Mouse (Mus musculus): ENCODE results near the gene Rufy4.

DNA sequence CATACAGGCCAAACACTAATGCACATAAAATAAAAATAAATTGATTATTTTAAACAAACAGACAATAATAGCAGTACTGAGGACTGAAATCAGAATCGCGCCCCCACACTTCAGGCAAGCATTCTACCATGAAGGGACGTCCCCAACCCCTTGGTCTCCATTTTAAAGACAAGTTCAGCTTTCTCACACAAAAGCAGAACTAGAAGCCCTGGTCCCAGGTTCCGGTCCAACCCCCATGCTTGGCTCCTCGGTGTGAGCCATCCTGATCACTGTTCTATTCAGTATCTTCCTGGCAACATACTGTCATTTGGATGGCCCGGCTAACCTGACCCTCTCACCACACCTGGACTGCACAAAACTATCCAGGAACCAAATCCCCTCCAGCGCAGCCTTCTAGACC lies 39.8 kb upstream of the Rufy4 start:
- TF ChIP-seq CTCF (IDR thresholded peaks at IDR 0.05; ENCODE audit: control insufficient read depth, insufficient read depth, low read length) (no peak), POLR2A (IDR thresholded peaks at IDR 0.05; ENCODE audit: borderline replicate concordance, control insufficient read depth, low read depth, low read length) (no peak)
